Mouse (Mus musculus) lung, embryonic 15.5 days (tissue): ENCODE data around the gene Olfr251. TPM values are rescaled to one million over a fixed set of nuclear protein-coding genes. Genes with fewer than 3 reads are reported as not detected.
"Not testable (repeated sequence)": the region's sequence is repeated elsewhere in the genome, so short reads cannot be mapped to it uniquely, and the experiment has no call there.

Source experiments
- ATAC-seq: fragments of 200-750 bp; cut with Nextera tagmentation; 2 replicates; pipeline ENCODE4 v1.8.0; 2017; ENCODE audit warnings: moderate number of reproducible peaks, borderline replicate concordance; ENCODE audit not compliant: low FRiP score, low TSS enrichment; ENCODE audit errors: extremely low read depth
- H3K27ac ChIP-seq: fragments of 300-500 bp; sonication (generic); 2 replicates; pipeline ENCODE4 v1.5.1; 2015; ENCODE audit warnings: moderate library complexity, mild to moderate bottlenecking, inconsistent platforms
- H3K27me3 ChIP-seq: fragments of 300-500 bp; sonication (generic); 2 replicates; pipeline ENCODE4 v1.6.1; 2015; ENCODE audit warnings: inconsistent platforms
- H3K36me3 ChIP-seq: fragments of 300-500 bp; sonication (generic); 2 replicates; pipeline ENCODE4 v1.6.1; 2015; ENCODE audit warnings: inconsistent platforms
- H3K4me1 ChIP-seq: fragments of 300-500 bp; sonication (generic); 2 replicates; pipeline ENCODE4 v1.6.1; 2015; ENCODE audit warnings: inconsistent platforms
- H3K4me2 ChIP-seq: fragments of 300-500 bp; sonication (generic); 2 replicates; pipeline ENCODE4 v1.6.1; 2015; ENCODE audit warnings: inconsistent platforms, mild to moderate bottlenecking, moderate library complexity
- H3K4me3 ChIP-seq: fragments of 300-500 bp; sonication (generic); 2 replicates; pipeline ENCODE4 v1.5.1; 2015; ENCODE audit warnings: mild to moderate bottlenecking, inconsistent platforms
- H3K9ac ChIP-seq: fragments of 300-500 bp; sonication (generic); 2 replicates; pipeline ENCODE4 v1.6.1; 2015; ENCODE audit warnings: inconsistent platforms
- H3K9me3 ChIP-seq: fragments of 300-500 bp; sonication (generic); 2 replicates; pipeline ENCODE4 v1.6.1; 2016; ENCODE audit warnings: inconsistent platforms
- WGBS: fragments of 180-500 bp; shearing (Covaris S2); methylation state at CpG from one replicate; pipeline ENCODE4 v1.1.7; 2015; 5-methylcytosine and 5-hydroxymethylcytosine counted together
- polyA plus RNA-seq: library from polyadenylated mRNA; unstranded; fragments of >200 nt; fragmentation: Nextera tagmentation; extraction: Ambion mirVana; gene quantifications from 2 replicates; pipeline ENCODE4 v1.2.1, GENCODE M21; 2015

Olfr251 gene
- not detected in 2 replicates for polyA plus RNA-seq

GRCm38 (mm10) chr9:38376786-38377185, at the start of gene Olfr251:
Gene Olfr251 (plus strand): TSS chr9:38377086.
- Histone ChIP-seq H3K27ac (no peak within 1 kb of the TSS), H3K27me3 (no peaks in the 10 kb centered on the region), H3K9ac (no peak within 1 kb of the TSS), H3K9me3 (no peaks in the 10 kb centered on the region), H3K4me3 (no peak within 1 kb of the TSS), H3K36me3 (no peaks in the 10 kb centered on the region), H3K4me2 (no peak within 1 kb of the TSS), H3K4me1 (no peaks in the 10 kb centered on the region)
- no peak for ATAC-seq
- WGBS = 48% methylated on average over 2 of the region's 2 CpGs

- WGBS = 72% methylated on average over 3 of the region's 3 CpGs
- no peaks in the 10 kb centered on the region for H3K4me1 ChIP-seq
- no peak within 1 kb of the TSS for H3K9ac ChIP-seq
- H3K4me2 ChIP-seq = no peak within 1 kb of the TSS
- H3K27ac ChIP-seq = no peak within 1 kb of the TSS
- ATAC-seq = no peak
- H3K4me3 ChIP-seq = no peak within 1 kb of the TSS
- H3K9me3 ChIP-seq = no peaks in the 10 kb centered on the region
- no peaks in the 10 kb centered on the region for H3K36me3 ChIP-seq
- H3K27me3 ChIP-seq = no peaks in the 10 kb centered on the region
These were observed 48.1 kb upstream of the Olfr251 start, which contains the start of gene Olfr25 for GRCm38 (mm10) chr9:38328760-38329159. Gene Olfr25 (plus strand): TSS chr9:38329060.

GRCm38 (mm10) chr9:38348111-38348510, 28.8 kb upstream of the Olfr251 start, which contains the start of gene Olfr898:
Gene Olfr898 (plus strand): TSS chr9:38348411.
- ATAC-seq = no peak
- Histone ChIP-seq H3K36me3 (no peaks in the 10 kb centered on the region), H3K4me2 (no peak within 1 kb of the TSS), H3K27me3 (no peaks in the 10 kb centered on the region), H3K27ac (no peak within 1 kb of the TSS), H3K4me1 (no peaks in the 10 kb centered on the region), H3K9ac (no peak within 1 kb of the TSS), H3K9me3 (no peaks in the 10 kb centered on the region), H3K4me3 (no peak within 1 kb of the TSS)
- 88% methylated on average over 4 of the region's 4 CpGs for WGBS

- Histone ChIP-seq H3K4me1 (no peaks in the 10 kb centered on the region), H3K4me3 (no peak within 1 kb of the TSS), H3K27me3 (no peaks in the 10 kb centered on the region), H3K27ac (no peak within 1 kb of the TSS), H3K36me3 (no peaks in the 10 kb centered on the region), H3K4me2 (no peak within 1 kb of the TSS), H3K9ac (no peak within 1 kb of the TSS), H3K9me3 (no peaks in the 10 kb centered on the region)
- 88% methylated on average over 2 of the region's 2 CpGs for WGBS
- ATAC-seq = no peak
These were observed 10.3 kb upstream of the Olfr251 start, which contains the start of gene Olfr250 for GRCm38 (mm10) chr9:38366596-38366995. Gene Olfr250 (plus strand): TSS chr9:38366896.

GRCm38 (mm10) chr9:38401398-38401797, 24.5 kb downstream of the Olfr251 start, which contains the start of gene Olfr147:
Gene Olfr147 (plus strand): TSS chr9:38401698.
- ATAC-seq = no peak
- 73% methylated on average over 1 of the region's 1 CpGs for WGBS
- H3K9me3 ChIP-seq = no peaks in the 10 kb centered on the region
- H3K27ac ChIP-seq = no peak within 1 kb of the TSS
- H3K4me2 ChIP-seq = no peak within 1 kb of the TSS
- no peaks in the 10 kb centered on the region for H3K4me1 ChIP-seq
- no peaks in the 10 kb centered on the region for H3K36me3 ChIP-seq
- no peaks in the 10 kb centered on the region for H3K27me3 ChIP-seq
- H3K4me3 ChIP-seq = no peak within 1 kb of the TSS
- H3K9ac ChIP-seq = no peak within 1 kb of the TSS

DNA sequence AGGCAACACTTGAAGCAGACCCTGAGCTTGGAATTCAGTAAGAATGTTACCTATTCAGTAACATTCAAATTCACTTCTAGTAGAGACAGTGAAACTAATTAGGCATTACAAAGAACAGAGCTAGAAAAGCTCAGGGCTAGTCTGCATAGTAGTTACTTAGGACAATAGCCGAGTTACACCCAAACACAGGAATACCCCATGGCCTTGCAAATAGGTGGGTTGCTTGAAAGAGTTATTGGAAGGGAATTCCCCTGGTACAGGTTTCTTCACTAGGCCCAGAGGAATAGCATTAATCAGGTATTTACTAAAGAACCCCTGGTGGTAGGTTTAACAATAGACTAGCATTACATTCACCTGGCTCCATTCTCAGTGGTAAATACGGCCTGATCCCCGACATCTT, 30.6 kb downstream of the Olfr251 start:
- not testable (repeated sequence) for H3K27ac ChIP-seq, H3K4me3 ChIP-seq, H3K9ac ChIP-seq, H3K4me2 ChIP-seq, H3K4me1 ChIP-seq, ATAC-seq, H3K9me3 ChIP-seq, H3K27me3 ChIP-seq, H3K36me3 ChIP-seq
- 84% methylated on average over 3 of the region's 3 CpGs for WGBS

DNA sequence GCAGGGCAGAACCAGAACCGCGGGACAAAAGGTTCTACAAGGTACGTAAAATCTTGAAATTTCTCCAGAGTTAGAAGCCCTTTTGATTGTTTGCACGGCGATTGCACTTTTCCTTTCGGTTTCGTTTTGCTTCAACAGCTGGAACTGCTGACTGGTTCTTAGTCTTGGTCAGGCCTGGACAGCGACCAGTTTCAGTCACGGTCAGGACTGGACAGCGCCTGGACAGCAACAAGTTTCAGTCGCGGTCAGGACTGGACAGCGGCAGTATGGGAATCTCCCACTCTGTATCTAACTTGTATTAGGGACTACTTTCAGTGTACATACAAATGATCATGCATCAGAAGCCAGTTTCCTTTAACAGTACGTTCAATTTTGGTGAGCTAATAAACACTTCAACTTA, 36.6 kb downstream of the Olfr251 start:
- 86% methylated on average over 14 of the region's 14 CpGs for WGBS
- not testable (repeated sequence) for H3K27ac ChIP-seq, H3K9me3 ChIP-seq

DNA sequence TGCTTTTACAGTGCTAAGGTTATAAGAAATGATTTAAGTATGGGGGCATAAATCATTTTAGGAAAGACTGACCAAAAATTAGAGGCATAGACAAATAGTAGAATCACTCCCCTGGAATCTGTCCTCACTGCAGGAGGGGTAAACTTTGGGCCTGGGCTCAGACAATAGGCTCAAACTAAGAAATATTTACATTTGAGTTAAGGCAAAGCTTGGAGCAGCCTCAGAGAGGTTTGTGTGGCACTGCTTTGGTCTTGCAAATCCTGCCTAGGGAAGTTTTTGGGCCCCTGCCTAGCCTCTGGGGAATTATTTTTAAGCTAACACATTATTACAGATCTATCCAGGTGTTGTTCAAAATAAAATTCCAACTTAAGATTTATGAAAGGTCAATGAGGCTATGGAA, 46.9 kb downstream of the Olfr251 start:
- no peaks in the 10 kb centered on the region for H3K36me3 ChIP-seq
- ATAC-seq = no peak
- H3K9me3 ChIP-seq = no peaks in the 10 kb centered on the region
- no peak overlapping the region for H3K4me3 ChIP-seq
- no peak overlapping the region for H3K4me2 ChIP-seq
- H3K27me3 ChIP-seq = no peaks in the 10 kb centered on the region
- no peak overlapping the region for H3K9ac ChIP-seq
- H3K4me1 ChIP-seq = no peaks in the 10 kb centered on the region
- no peak overlapping the region for H3K27ac ChIP-seq

More for the DNA sequence above, 36.6 kb downstream of the Olfr251 start:
- not testable (repeated sequence) for H3K9ac ChIP-seq, H3K4me1 ChIP-seq, H3K4me3 ChIP-seq, ATAC-seq, H3K27me3 ChIP-seq, H3K4me2 ChIP-seq, H3K36me3 ChIP-seq

GRCm38 (mm10) chr9:38427026-38427425, 50.1 kb downstream of the Olfr251 start:
- no peak overlapping the region for H3K27ac ChIP-seq
- H3K27me3 ChIP-seq = no peaks in the 10 kb centered on the region
- H3K9ac ChIP-seq = no peak overlapping the region
- H3K36me3 ChIP-seq = no peaks in the 10 kb centered on the region
- H3K4me1 ChIP-seq = no peaks in the 10 kb centered on the region
- no peak for ATAC-seq
- H3K4me2 ChIP-seq = no peak overlapping the region
- H3K9me3 ChIP-seq = no peaks in the 10 kb centered on the region
- 41% methylated on average over 1 of the region's 1 CpGs for WGBS
- H3K4me3 ChIP-seq = no peak overlapping the region

GRCm38 (mm10) chr9:38429155-38429554, 52.3 kb downstream of the Olfr251 start, which contains the start of gene Olfr901:
Gene Olfr901 (plus strand): TSS chr9:38429455.
- Histone ChIP-seq H3K4me1 (no peaks in the 10 kb centered on the region), H3K9me3 (no peaks in the 10 kb centered on the region), H3K27ac (no peak within 1 kb of the TSS), H3K4me3 (no peak within 1 kb of the TSS), H3K4me2 (no peak within 1 kb of the TSS), H3K9ac (no peak within 1 kb of the TSS), H3K27me3 (no peaks in the 10 kb centered on the region), H3K36me3 (no peaks in the 10 kb centered on the region)
- WGBS = 83% methylated on average over 1 of the region's 1 CpGs
- ATAC-seq = no peak

Other genes with a start within 250 kb of the Olfr251 start
- not detected in 2 replicates for gene Olfr890, start 234.6 kb upstream of the Olfr251 start, polyA plus RNA-seq
- gene Olfr891, start 196.3 kb upstream of the Olfr251 start, polyA plus RNA-seq = not detected in 2 replicates
- not detected in 2 replicates for gene Olfr893, start 168.7 kb upstream of the Olfr251 start, polyA plus RNA-seq
- gene Olfr894, start 159.0 kb upstream of the Olfr251 start, polyA plus RNA-seq = not detected in 2 replicates
- not detected in 2 replicates for gene Olfr143, start 124.3 kb upstream of the Olfr251 start, polyA plus RNA-seq
- not detected in 2 replicates for gene Olfr895, start 109.2 kb upstream of the Olfr251 start, polyA plus RNA-seq
- not detected in 2 replicates for gene Olfr896-ps1, start 86.0 kb upstream of the Olfr251 start, polyA plus RNA-seq
- gene Olfr25, start 48.0 kb upstream of the Olfr251 start, polyA plus RNA-seq = not detected in 2 replicates
- not detected in 2 replicates for gene Olfr898, start 28.7 kb upstream of the Olfr251 start, polyA plus RNA-seq
- gene Olfr250, start 10.2 kb upstream of the Olfr251 start, polyA plus RNA-seq = not detected in 2 replicates
- not detected in 2 replicates for gene Olfr147, start 24.6 kb downstream of the Olfr251 start, polyA plus RNA-seq
- not detected in 2 replicates for gene Olfr901, start 52.4 kb downstream of the Olfr251 start, polyA plus RNA-seq
- not detected in 2 replicates for gene Olfr902, start 70.6 kb downstream of the Olfr251 start, polyA plus RNA-seq
- not detected in 2 replicates for gene Olfr904, start 86.1 kb downstream of the Olfr251 start, polyA plus RNA-seq
- gene Olfr905, start 94.0 kb downstream of the Olfr251 start, polyA plus RNA-seq = not detected in 2 replicates
- gene Olfr906, start 110.0 kb downstream of the Olfr251 start, polyA plus RNA-seq = not detected in 2 replicates
- gene Olfr907, start 118.7 kb downstream of the Olfr251 start, polyA plus RNA-seq = not detected in 2 replicates
- not detected in 2 replicates for gene Olfr911-ps1, start 144.5 kb downstream of the Olfr251 start, polyA plus RNA-seq
- not detected in 2 replicates for gene Olfr910, start 160.8 kb downstream of the Olfr251 start, polyA plus RNA-seq
- gene Olfr912, start 203.1 kb downstream of the Olfr251 start, polyA plus RNA-seq = not detected in 2 replicates
- gene Olfr913, start 215.7 kb downstream of the Olfr251 start, polyA plus RNA-seq = not detected in 2 replicates
- not detected in 2 replicates for gene Olfr914, start 228.0 kb downstream of the Olfr251 start, polyA plus RNA-seq